Mouse (Mus musculus) CH12.LX (cell line): Measurements from ENCODE around the gene Sowaha. TPM values are rescaled to one million over a fixed set of nuclear protein-coding genes. Genes with fewer than 3 reads are reported as not detected.
A peak's percentile ranks its signal among the peaks of the same experiment; 100 is the strongest.
"Not testable (repeated sequence)": the region's sequence is repeated elsewhere in the genome, so short reads cannot be mapped to it uniquely, and the experiment has no call there.

Experiments
- DNase-seq: peaks from one replicate; pipeline ENCODE4 v3.0.0-alpha.2; 2013; ENCODE audit errors: extremely low read depth
- H3K27ac ChIP-seq: 2 replicates; pipeline ENCODE4 v1.5.1; 2012; ENCODE audit warnings: low read depth, mild to moderate bottlenecking, control low read depth, moderate library complexity; ENCODE audit not compliant: insufficient read depth
- H3K27me3 ChIP-seq: replicated peaks from 2 replicates; pipeline ENCODE3; 2012; ENCODE audit warnings: inconsistent platforms
- H3K36me3 ChIP-seq, 2 experiments: replicated peaks in 1 of 2; 2 replicates each; pipeline versions ENCODE3 to v1.6.1; 2012; ENCODE audit warnings: inconsistent platforms in 1 of 2, low read length in 1 of 2, mild to moderate bottlenecking in 1 of 2, mixed read lengths in 1 of 2, moderate library complexity in 1 of 2; ENCODE audit not compliant: control insufficient read depth in 1 of 2, insufficient read depth in 1 of 2
- H3K4me1 ChIP-seq, 2 experiments: 2 replicates each; pipeline ENCODE4 v1.6.1; 2012; ENCODE audit warnings: inconsistent platforms in 1 of 2, moderate library complexity in 1 of 2; ENCODE audit not compliant: insufficient read depth in 2 of 2, control insufficient read depth in 1 of 2
- H3K4me2 ChIP-seq: 2 replicates; pipeline ENCODE4 v1.6.1; 2012; ENCODE audit warnings: low read depth, mild to moderate bottlenecking, control low read depth; ENCODE audit not compliant: poor library complexity, insufficient read depth, severe bottlenecking
- H3K4me3 ChIP-seq, 3 experiments: fragments of 150-350 bp in 1 of 3; sonication (generic) in 1 of 3; replicated peaks in 1 of 3; 2 replicates each; pipeline versions ENCODE3 to v1.5.1; 2011 to 2012; ENCODE audit warnings: low read depth in 2 of 3, low read length in 2 of 3, mild to moderate bottlenecking in 2 of 3, moderate library complexity in 2 of 3, control low read depth in 1 of 3, improper control_type of control experiment in 1 of 3, inconsistent platforms in 1 of 3, mixed read lengths in 1 of 3; ENCODE audit not compliant: poor library complexity in 1 of 3
- H3K79me2 ChIP-seq: replicated peaks from 2 replicates; pipeline ENCODE4 v1.6.1; 2012; ENCODE audit warnings: mild to moderate bottlenecking, moderate library complexity; ENCODE audit not compliant: control insufficient read depth, poor library complexity, insufficient read depth, severe bottlenecking; ENCODE audit errors: extremely low read depth
- H3K9ac ChIP-seq: 2 replicates; pipeline ENCODE4 v1.6.1; 2012; ENCODE audit warnings: low read depth, mild to moderate bottlenecking, control low read depth, moderate library complexity; ENCODE audit not compliant: insufficient read depth
- H3K9me3 ChIP-seq: replicated peaks from 2 replicates; pipeline ENCODE3; 2012; ENCODE audit warnings: low read length, inconsistent platforms, mixed read lengths
- E2F4 ChIP-seq: IDR thresholded peaks from 2 replicates; pipeline ENCODE4 v1.6.1; 2011; ENCODE audit warnings: low read depth, low read length, improper control_type of control experiment; ENCODE audit not compliant: insufficient replicate concordance
- GABPA ChIP-seq: IDR thresholded peaks from 2 replicates; pipeline ENCODE4 v1.6.1; 2012; ENCODE audit warnings: low read depth, low read length, improper control_type of control experiment, inconsistent platforms; ENCODE audit not compliant: insufficient replicate concordance
- KAT2A ChIP-seq: IDR thresholded peaks from 2 replicates; pipeline ENCODE4 v1.6.1; 2012; ENCODE audit warnings: low read length, improper control_type of control experiment, inconsistent platforms; ENCODE audit not compliant: insufficient replicate concordance
- MXI1 ChIP-seq: IDR thresholded peaks from 2 replicates; pipeline ENCODE4 v1.6.1; 2011; ENCODE audit warnings: mild to moderate bottlenecking, low read depth, low read length, improper control_type of control experiment
- POLR2AphosphoS2 ChIP-seq: IDR thresholded peaks from 2 replicates; pipeline ENCODE4 v1.6.1; 2011; ENCODE audit warnings: low read depth, low read length, improper control_type of control experiment
- RCOR1 ChIP-seq: conservative IDR thresholded peaks from 2 replicates; pipeline ENCODE4 v1.6.1; 2012; ENCODE audit warnings: low read depth, mild to moderate bottlenecking, inconsistent platforms, low read length, improper control_type of control experiment
- ZMIZ1 ChIP-seq: IDR thresholded peaks from 2 replicates; pipeline ENCODE4 v1.6.1; 2012; ENCODE audit warnings: low read depth, mild to moderate bottlenecking, inconsistent platforms, low read length, improper control_type of control experiment
- dilution Hi-C: fragments of 300-500 bp; cut with MboI; formaldehyde crosslinking; loops from 2 replicates; pipeline ENCODE4 v1.14.3; 2020; ENCODE audit warnings: low sequenced_read_pairs; ENCODE audit not compliant: extremely low pct_unique_long_range_greater_than_20kb, extremely low pct_ligation_motif_present
- in situ Hi-C: fragments of 300-500 bp; cut with MboI; formaldehyde crosslinking; loops from 3 replicates; pipeline ENCODE4 v1.14.3; 2019; ENCODE audit warnings: low sequenced_read_pairs, low pct_ligation_motif_present, low pct_unique_long_range_greater_than_20kb, mixed read lengths
- polyA plus RNA-seq: library from polyadenylated mRNA; unstranded; fragments of >175 nt; gene quantifications from 2 replicates; pipeline ENCODE4 v1.2.1, GENCODE M21; 2012; ENCODE audit warnings: low read depth; ENCODE audit not compliant: insufficient read length
- total RNA-seq, 2 experiments: library from RNA; depleted of rRNA; stranded (reverse); fragments of 300-350 nt in 1 of 2; fragments of >200 nt in 1 of 2; gene quantifications; 2 replicates each; pipeline ENCODE4 v1.2.3; 2012 to 2014

Sowaha gene
- total and polyA plus RNA-seq, 3 experiments: not detected

DNA sequence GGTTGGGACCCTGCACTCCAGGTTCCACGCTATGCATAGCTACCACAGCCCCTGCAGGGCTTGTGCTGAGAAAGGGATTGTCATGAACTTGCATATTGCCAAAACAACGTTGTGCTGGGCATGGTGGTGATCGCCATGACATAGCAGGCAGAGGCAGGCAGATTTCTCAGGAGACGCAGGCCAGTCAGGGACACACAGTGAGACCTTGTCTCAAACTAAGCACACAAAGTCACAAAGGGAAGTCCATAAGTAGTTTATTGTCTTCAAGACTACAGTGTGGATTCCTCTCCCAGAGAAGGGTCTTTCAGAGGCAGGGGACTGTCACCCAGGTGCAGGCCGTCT lies 51.4 kb downstream of the Sowaha start:
- no peaks in the 10 kb centered on the region for H3K9me3 ChIP-seq
- H3K36me3 ChIP-seq: peaks cover 12 to 43% of the 10 kb centered on the region in 2 experiments
- H3K79me2 ChIP-seq: peaks cover 18% of the 10 kb centered on the region
- dilution Hi-C loops: no loop called here
- H3K27ac ChIP-seq: no peak overlapping the region
- TF ChIP-seq MXI1: no peak
- no peak for TF ChIP-seq RCOR1
- TF ChIP-seq GABPA: no peak
- TF ChIP-seq KAT2A: no peak
- TF ChIP-seq E2F4: no peak
- no peak overlapping the region for H3K4me3 ChIP-seq
- H3K9ac ChIP-seq: no peak overlapping the region
- H3K27me3 ChIP-seq: peaks cover 3% of the 10 kb centered on the region
- no peak for DNase-seq
- no peak overlapping the region for H3K4me2 ChIP-seq
- peaks cover 8 to 21% of the 10 kb centered on the region in 2 experiments for H3K4me1 ChIP-seq
- in situ Hi-C loops: no loop called here

- Histone ChIP-seq H3K79me2 (peaks cover 18% of the 10 kb centered on the region), H3K4me3 (no peak overlapping the region), H3K27me3 (no peaks in the 10 kb centered on the region), H3K9ac (no peak overlapping the region), H3K36me3 (peaks cover 12 to 46% of the 10 kb centered on the region in 2 experiments), H3K4me2 (no peak overlapping the region), H3K4me1 (peaks cover 8 to 21% of the 10 kb centered on the region in 2 experiments), H3K9me3 (no peaks in the 10 kb centered on the region), H3K27ac (no peak overlapping the region)
- TF ChIP-seq POLR2AphosphoS2 (0 out of 2 replicates have a peak, but pooled peaks have one; percentile 2), ZMIZ1 (no peak)
- dilution Hi-C loops: no loop called here
- no peak for DNase-seq
- in situ Hi-C loops: no loop called here
Measured at GRCm38 (mm10) chr11:53427993-53428715, 51.9 kb downstream of the Sowaha start.

DNA sequence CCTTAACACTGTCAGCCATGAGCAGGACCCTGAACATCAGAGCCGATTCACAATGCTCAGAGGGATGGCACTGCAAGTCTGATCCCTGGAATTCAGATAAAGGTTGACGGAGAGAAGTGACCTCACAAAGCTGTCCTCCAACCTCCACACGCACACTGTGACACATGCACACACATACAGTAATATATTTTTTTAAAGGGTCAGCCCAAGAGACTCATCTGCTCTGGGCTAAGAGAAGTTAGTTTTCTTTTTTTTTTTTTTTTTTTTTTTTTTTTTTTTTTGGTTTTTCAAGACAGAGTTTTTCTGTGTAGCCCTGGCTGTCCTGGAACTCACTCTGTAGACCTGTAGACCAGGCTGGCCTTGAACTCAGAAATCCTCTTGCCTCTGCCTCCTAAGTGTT lies 53.2 kb downstream of the Sowaha start:
- dilution Hi-C loops, H3K9ac ChIP-seq, H3K4me2 ChIP-seq, H3K27me3 ChIP-seq, DNase-seq, in situ Hi-C loops, H3K9me3 ChIP-seq, H3K27ac ChIP-seq, H3K4me3 ChIP-seq: not testable (repeated sequence)
- Histone ChIP-seq H3K79me2 (peaks cover 18% of the 10 kb centered on the region), H3K36me3 (peaks cover 12 to 57% of the 10 kb centered on the region in 2 experiments), H3K4me1 (peaks cover 8 to 20% of the 10 kb centered on the region in 2 experiments)

Other genes with a start within 250 kb of the Sowaha start
- 184 and 238 TPM in 2 replicates for gene Hspa4, start 179.8 kb downstream of the Sowaha start, total RNA-seq (2012; rRNA removed)
- gene Hspa4, start 179.8 kb downstream of the Sowaha start, total RNA-seq (2014; rRNA removed): 363 and 438 TPM in 2 replicates
- 529 and 585 TPM in 2 replicates for gene Hspa4, start 179.8 kb downstream of the Sowaha start, polyA plus RNA-seq
- 4.9 and 8.7 TPM in 2 replicates for gene Zcchc10, start 155.6 kb downstream of the Sowaha start, total RNA-seq (2012; rRNA removed)
- gene Zcchc10, start 155.6 kb downstream of the Sowaha start, total RNA-seq (2014; rRNA removed): 20.7 and 24.3 TPM in 2 replicates
- gene Zcchc10, start 155.6 kb downstream of the Sowaha start, polyA plus RNA-seq: 72.4 and 74.2 TPM in 2 replicates
- 19.8 and 24.0 TPM in 2 replicates for gene Aff4, start 129.4 kb downstream of the Sowaha start, total RNA-seq (2012; rRNA removed)
- 22.1 and 25.7 TPM in 2 replicates for gene Aff4, start 129.4 kb downstream of the Sowaha start, total RNA-seq (2014; rRNA removed)
- 50.6 and 51.4 TPM in 2 replicates for gene Aff4, start 129.4 kb downstream of the Sowaha start, polyA plus RNA-seq
- not detected in 2 replicates for gene Leap2, start 57.1 kb downstream of the Sowaha start, total RNA-seq (2012; rRNA removed)
- not detected in 2 replicates for gene Leap2, start 57.1 kb downstream of the Sowaha start, total RNA-seq (2014; rRNA removed)
- not detected in 2 replicates for gene Leap2, start 57.1 kb downstream of the Sowaha start, polyA plus RNA-seq
- gene Uqcrq, start 49.4 kb downstream of the Sowaha start, total RNA-seq (2012; rRNA removed): 103 and 120 TPM in 2 replicates
- gene Uqcrq, start 49.4 kb downstream of the Sowaha start, total RNA-seq (2014; rRNA removed): 136 and 168 TPM in 2 replicates
- gene Uqcrq, start 49.4 kb downstream of the Sowaha start, polyA plus RNA-seq: 642 and 765 TPM in 2 replicates
- gene Gdf9, start 49.3 kb downstream of the Sowaha start, total RNA-seq (2012; rRNA removed): 0.13 TPM in 2 replicates
- gene Gdf9, start 49.3 kb downstream of the Sowaha start, total RNA-seq (2014; rRNA removed): 0.16 TPM in 1 of 2 replicates, not detected in the other
- not detected in 2 replicates for gene Gdf9, start 49.3 kb downstream of the Sowaha start, polyA plus RNA-seq
- gene Gm10447, start 23.2 kb downstream of the Sowaha start, total RNA-seq (2012; rRNA removed): not detected in 2 replicates
- gene Gm10447, start 23.2 kb downstream of the Sowaha start, total RNA-seq (2014; rRNA removed): not detected in 2 replicates
- gene Gm10447, start 23.2 kb downstream of the Sowaha start, polyA plus RNA-seq: not detected in 2 replicates
- gene Shroom1, start 23.1 kb downstream of the Sowaha start, total RNA-seq (2012; rRNA removed): not detected in 2 replicates
- not detected in 2 replicates for gene Shroom1, start 23.1 kb downstream of the Sowaha start, total RNA-seq (2014; rRNA removed)
- gene Shroom1, start 23.1 kb downstream of the Sowaha start, polyA plus RNA-seq: not detected in 2 replicates
- gene Gm9837, start 9.8 kb downstream of the Sowaha start, total RNA-seq (2012; rRNA removed): not detected in 2 replicates
- not detected in 2 replicates for gene Gm9837, start 9.8 kb downstream of the Sowaha start, total RNA-seq (2014; rRNA removed)
- gene Gm9837, start 9.8 kb downstream of the Sowaha start, polyA plus RNA-seq: not detected in 2 replicates
- gene Gm9945, start 108 bp downstream of the Sowaha start, total RNA-seq (2012; rRNA removed): not detected in 2 replicates
- not detected in 2 replicates for gene Gm9945, start 108 bp downstream of the Sowaha start, total RNA-seq (2014; rRNA removed)
- gene Gm9945, start 108 bp downstream of the Sowaha start, polyA plus RNA-seq: not detected in 2 replicates
- gene Sept8, start 39.0 kb upstream of the Sowaha start, total RNA-seq (2012; rRNA removed): 14.9 and 21.9 TPM in 2 replicates
- gene Sept8, start 39.0 kb upstream of the Sowaha start, total RNA-seq (2014; rRNA removed): 8.2 and 8.5 TPM in 2 replicates
- gene Sept8, start 39.0 kb upstream of the Sowaha start, polyA plus RNA-seq: 15.2 and 15.3 TPM in 2 replicates
- gene Kif3a, start 87.1 kb upstream of the Sowaha start, total RNA-seq (2012; rRNA removed): 11.3 and 18.3 TPM in 2 replicates
- 7.7 and 8.9 TPM in 2 replicates for gene Kif3a, start 87.1 kb upstream of the Sowaha start, total RNA-seq (2014; rRNA removed)
- 26.5 and 27.9 TPM in 2 replicates for gene Kif3a, start 87.1 kb upstream of the Sowaha start, polyA plus RNA-seq
- gene Il4, start 138.4 kb upstream of the Sowaha start, total RNA-seq (2012; rRNA removed): 26.3 and 35.6 TPM in 2 replicates
- gene Il4, start 138.4 kb upstream of the Sowaha start, total RNA-seq (2014; rRNA removed): 75.5 and 83.1 TPM in 2 replicates
- 19.5 and 24.5 TPM in 2 replicates for gene Il4, start 138.4 kb upstream of the Sowaha start, polyA plus RNA-seq
- 1.8 and 2.8 TPM in 2 replicates for gene Il13, start 154.4 kb upstream of the Sowaha start, total RNA-seq (2012; rRNA removed)
- 3.4 and 4.8 TPM in 2 replicates for gene Il13, start 154.4 kb upstream of the Sowaha start, total RNA-seq (2014; rRNA removed)
- 2.8 and 3.6 TPM in 2 replicates for gene Il13, start 154.4 kb upstream of the Sowaha start, polyA plus RNA-seq
- gene Rad50, start 227.0 kb upstream of the Sowaha start, total RNA-seq (2012; rRNA removed): 45.3 and 48.2 TPM in 2 replicates
- 36.0 and 39.6 TPM in 2 replicates for gene Rad50, start 227.0 kb upstream of the Sowaha start, total RNA-seq (2014; rRNA removed)
- 53.6 and 55.2 TPM in 2 replicates for gene Rad50, start 227.0 kb upstream of the Sowaha start, polyA plus RNA-seq
- gene Il5, start 240.5 kb upstream of the Sowaha start, total RNA-seq (2012; rRNA removed): not detected in 2 replicates
- gene Il5, start 240.5 kb upstream of the Sowaha start, total RNA-seq (2014; rRNA removed): not detected in 2 replicates
- gene Il5, start 240.5 kb upstream of the Sowaha start, polyA plus RNA-seq: not detected in 2 replicates